Mouse (Mus musculus) midbrain, embryonic 15.5 days (tissue): ENCODE data around the gene Gm21983. TPM values are rescaled to one million over a fixed set of nuclear protein-coding genes. Genes with fewer than 3 reads are reported as not detected.

Experiments used
- microRNA counts: library from miRNA; unstranded; fragments of <30 nt; microRNA quantifications from one replicate; lab custom pipeline; 2016
- microRNA-seq: library from miRNA; unstranded; fragments of <30 nt; microRNA quantifications from one replicate; pipeline ENCODE4, GENCODE M21; 2016
- polyA plus RNA-seq: library from polyadenylated mRNA; unstranded; fragments of >200 nt; fragmentation: Nextera tagmentation; extraction: Ambion mirVana; gene quantifications from 2 replicates; pipeline ENCODE4 v1.2.1, GENCODE M21; 2015

Gene Gm21983
- polyA plus RNA-seq, 1 experiment from 2014 or later, result 0.62 TPM

MicroRNA genes within 50 kb of the gene (microRNA counts, 519-probe panel; counts per million panel counts)
- microRNA mmu-miR-1191 (lab: Ali Mortazavi, UCI), result not detected

Small RNA genes lying within 50 kb of the gene (microRNA-seq; reads per million reads assigned to microRNA genes)
- gene Mir1191, result 3.3 reads per million, percentile 16 among the genes with 10 or more reads in this experiment
- gene Mir3101, result 2.2 reads per million, percentile 7 among the genes with 10 or more reads in this experiment

Other genes with a start within 250 kb of the Gm21983 start
- gene Cyp2a22, start 241.7 kb downstream of the Gm21983 start, polyA plus RNA-seq, result not detected in 2 replicates
- not detected in 2 replicates for gene Cyp2a12, start 152.0 kb downstream of the Gm21983 start, polyA plus RNA-seq
- 0.09 and 0.15 TPM in 2 replicates for gene Cyp2f2, start 61.2 kb downstream of the Gm21983 start, polyA plus RNA-seq
- gene Cyp2t4, start 27.4 kb downstream of the Gm21983 start, polyA plus RNA-seq, result 0.11 TPM in 1 of 2 replicates, not detected in the other
- 113 and 126 TPM in 2 replicates for gene Egln2, start 14.3 kb downstream of the Gm21983 start, polyA plus RNA-seq
- gene Rab4b, start 2.2 kb downstream of the Gm21983 start, polyA plus RNA-seq, result 101 and 107 TPM in 2 replicates
- gene Mia, start 71 bp upstream of the Gm21983 start, polyA plus RNA-seq, result 14.0 and 16.2 TPM in 2 replicates
- 3.7 and 3.9 TPM in 2 replicates for gene BC024978, start 14.7 kb upstream of the Gm21983 start, polyA plus RNA-seq
- gene Snrpa, start 15.2 kb upstream of the Gm21983 start, polyA plus RNA-seq, result 204 and 215 TPM in 2 replicates
- gene Itpkc, start 47.6 kb upstream of the Gm21983 start, polyA plus RNA-seq, result 8.5 and 8.7 TPM in 2 replicates
- 26.9 and 27.9 TPM in 2 replicates for gene Coq8b, start 51.9 kb upstream of the Gm21983 start, polyA plus RNA-seq
- 58.7 and 66.3 TPM in 2 replicates for gene Numbl, start 77.3 kb upstream of the Gm21983 start, polyA plus RNA-seq
- gene Ltbp4, start 156.6 kb upstream of the Gm21983 start, polyA plus RNA-seq, result 13.4 and 15.7 TPM in 2 replicates
- 63.9 and 64.7 TPM in 2 replicates for gene Shkbp1, start 174.9 kb upstream of the Gm21983 start, polyA plus RNA-seq
- not detected in 2 replicates for gene Gm20479, start 176.3 kb upstream of the Gm21983 start, polyA plus RNA-seq